Mouse (Mus musculus) megakaryocyte, embryonic 14.5 days (primary cell): ENCODE data around the gene Epx.

Experiments
- FLI1 ChIP-seq: IDR thresholded peaks from 2 replicates; pipeline ENCODE4 v1.6.1; 2012; ENCODE audit warnings: low read length, inconsistent platforms, mixed read lengths
- GATA1 ChIP-seq: IDR thresholded peaks from 3 replicates; pipeline ENCODE4 v1.6.1; 2012; ENCODE audit warnings: mixed read lengths, low read length, inconsistent platforms, borderline replicate concordance

DNA sequence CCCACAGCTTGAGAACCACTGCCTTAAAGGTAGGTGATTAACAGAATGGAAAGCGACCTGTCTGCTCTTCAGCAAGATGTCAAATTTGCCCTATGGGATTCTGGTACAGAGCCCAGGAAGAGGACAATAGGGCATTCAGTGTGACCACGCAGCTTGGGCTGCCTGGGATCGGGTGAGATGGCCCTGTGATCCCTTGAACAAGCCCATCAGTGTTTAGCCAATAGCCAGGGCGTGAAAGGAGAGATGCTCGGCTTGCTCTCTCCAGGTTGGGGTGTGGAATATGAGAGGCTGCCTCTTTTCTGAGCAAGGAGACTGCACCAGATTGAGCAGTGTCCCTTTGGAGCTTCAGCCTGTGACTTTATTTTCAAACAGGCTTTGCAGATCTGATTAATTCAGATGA lies 53.8 kb downstream of the Epx start:
- TF ChIP-seq GATA1 (no peak), FLI1 (no peak)
